Mouse (Mus musculus): ENCODE measurements around the gene Adh6a. TPM values are rescaled to one million over a fixed set of nuclear protein-coding genes. Genes with fewer than 3 reads are reported as not detected.

Adh6a gene
- total and polyA plus RNA-seq, 3 experiments: 1.5 TPM; not detected in 2

DNA sequence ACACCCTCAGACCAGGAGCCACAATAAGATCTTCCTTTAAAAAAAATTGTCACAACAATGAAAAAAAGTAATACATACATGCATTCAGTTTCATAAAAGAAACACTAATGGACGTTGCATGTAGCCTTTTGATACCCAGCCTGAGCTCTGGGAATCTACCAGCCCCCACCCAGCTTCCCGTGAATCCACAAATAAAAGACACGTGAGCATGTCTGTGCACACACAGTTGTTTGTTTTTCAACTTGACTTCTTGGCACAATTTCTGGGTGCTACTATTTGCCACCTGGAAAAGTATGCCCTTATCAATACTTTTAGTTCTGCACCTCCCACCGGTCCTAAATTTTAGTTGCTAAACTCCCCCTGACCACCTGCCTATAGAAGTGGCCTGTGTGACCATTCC, 47.6 kb downstream of the Adh6a start:
- Histone ChIP-seq H3K9me3 (replicated peaks; ENCODE audit: insufficient read depth, low read length) (no peaks in the 10 kb centered on the region), H3K4me3 (ENCODE audit: control insufficient read depth in 1 of 2, insufficient read depth in 1 of 2, low read depth in 2 of 2, low read length in 2 of 2) (no peak overlapping the region), H3K36me3 (ENCODE audit: control insufficient read depth in 1 of 2, insufficient read depth in 2 of 2, low read length in 2 of 2) (no peaks in the 10 kb centered on the region), H3K27me3 (ENCODE audit: control insufficient read depth in 1 of 2, insufficient read depth in 2 of 2, low read length in 2 of 2) (peaks cover 7 to 16% of the 10 kb centered on the region in 2 experiments), H3K4me1 (ENCODE audit: control insufficient read depth in 1 of 2, insufficient read depth in 2 of 2, low read length in 2 of 2) (no peaks in the 10 kb centered on the region), H3K9ac (ENCODE audit: control insufficient read depth, low read depth, low read length, poor library complexity, severe bottlenecking) (no peak overlapping the region), H3K79me2 (ENCODE audit: control insufficient read depth, insufficient read depth, low read length, poor library complexity) (no peaks in the 10 kb centered on the region), H3K27ac (ENCODE audit: control insufficient read depth, low read depth, low read length) (no peak overlapping the region)
- TF ChIP-seq POLR2AphosphoS2 (IDR thresholded peaks at IDR 0.05; ENCODE audit: low read length): no peak
- no peak for TF ChIP-seq USF2 (IDR thresholded peaks at IDR 0.05; ENCODE audit: borderline replicate concordance in 1 of 2, insufficient read depth in 1 of 2, low read depth in 1 of 2, low read length in 2 of 2)
- no peak for DNase-seq (ENCODE audit: low read depth, low spot score)

DNA sequence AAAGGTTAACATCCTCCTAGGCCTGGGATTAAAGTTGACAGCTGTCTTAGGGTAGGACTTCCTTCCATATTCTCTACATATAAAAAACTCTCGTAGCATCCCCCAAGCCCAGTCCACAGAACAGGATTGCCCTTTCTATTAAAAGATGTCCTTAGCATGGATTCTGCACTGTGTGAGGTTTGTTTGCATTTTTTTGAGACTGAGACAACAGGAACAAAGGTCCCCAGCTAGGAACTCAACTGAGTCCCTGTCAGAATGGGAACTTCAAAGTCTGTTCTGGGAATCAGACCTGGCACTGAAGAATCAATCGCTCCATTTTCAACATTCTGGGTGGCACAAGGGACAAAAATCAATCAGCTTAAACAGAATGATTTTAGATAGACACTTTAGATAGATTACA, 49.8 kb downstream of the Adh6a start:
- Histone ChIP-seq H3K27ac (ENCODE audit: control insufficient read depth, low read depth, low read length) (no peak overlapping the region), H3K9me3 (replicated peaks; ENCODE audit: insufficient read depth, low read length) (no peaks in the 10 kb centered on the region), H3K4me1 (ENCODE audit: control insufficient read depth in 1 of 2, insufficient read depth in 2 of 2, low read length in 2 of 2) (no peaks in the 10 kb centered on the region), H3K79me2 (ENCODE audit: control insufficient read depth, insufficient read depth, low read length, poor library complexity) (no peaks in the 10 kb centered on the region), H3K27me3 (ENCODE audit: control insufficient read depth in 1 of 2, insufficient read depth in 2 of 2, low read length in 2 of 2) (peaks cover 9 to 14% of the 10 kb centered on the region in 2 experiments), H3K9ac (ENCODE audit: control insufficient read depth, low read depth, low read length, poor library complexity, severe bottlenecking) (no peak overlapping the region), H3K4me3 (ENCODE audit: control insufficient read depth in 1 of 2, insufficient read depth in 1 of 2, low read depth in 2 of 2, low read length in 2 of 2) (no peak overlapping the region), H3K36me3 (ENCODE audit: control insufficient read depth in 1 of 2, insufficient read depth in 2 of 2, low read length in 2 of 2) (no peaks in the 10 kb centered on the region)
- TF ChIP-seq KAT2A (conservative IDR thresholded peaks at IDR 0.05; ENCODE audit: low read depth, low read length) (no peak), POLR2A (IDR thresholded peaks at IDR 0.05; ENCODE audit: control insufficient read depth in 1 of 2, insufficient read depth in 1 of 2, low read depth in 1 of 2, low read length in 2 of 2, poor library complexity in 1 of 2) (no peak), ZC3H11A (IDR thresholded peaks at IDR 0.05; ENCODE audit: low read depth, low read length) (no peak), GATA1 (IDR thresholded peaks at IDR 0.05; ENCODE audit: low read depth, low read length) (no peak), MYB (IDR thresholded peaks at IDR 0.05; ENCODE audit: low read depth, low read length) (no peak), ZKSCAN1 (IDR thresholded peaks at IDR 0.05; ENCODE audit: low read depth, low read length) (no peak), USF1 (IDR thresholded peaks at IDR 0.05; ENCODE audit: low read depth, low read length) (no peak), SMC3 (IDR thresholded peaks at IDR 0.05; ENCODE audit: low read depth, low read length) (no peak), TCF12 (IDR thresholded peaks at IDR 0.05; ENCODE audit: low read depth, low read length) (no peak), HCFC1 (IDR thresholded peaks at IDR 0.05; ENCODE audit: low read depth, low read length) (no peak), BHLHE40 (IDR thresholded peaks at IDR 0.05; ENCODE audit: borderline replicate concordance, low read depth, low read length) (no peak), CHD2 (IDR thresholded peaks at IDR 0.05; ENCODE audit: low read length) (no peak), CTCF (IDR thresholded peaks at IDR 0.05 in 2 of 3, conservative IDR thresholded peaks at IDR 0.05 in 1 of 3; ENCODE audit: control insufficient read depth in 1 of 3, insufficient read depth in 1 of 3, low read depth in 2 of 3, low read length in 3 of 3, poor library complexity in 1 of 3, severe bottlenecking in 1 of 3) (no peak), JUND (IDR thresholded peaks at IDR 0.05; ENCODE audit: low read depth, low read length) (no peak), MYC (IDR thresholded peaks at IDR 0.05; ENCODE audit: low read depth, low read length) (no peak), E2F4 (IDR thresholded peaks at IDR 0.05; ENCODE audit: borderline replicate concordance, low read depth, low read length) (no peak), MAX (IDR thresholded peaks at IDR 0.05; ENCODE audit: low read length) (no peak), MAFK (IDR thresholded peaks at IDR 0.05; ENCODE audit: borderline replicate concordance, low read depth, low read length) (no peak), USF2 (IDR thresholded peaks at IDR 0.05; ENCODE audit: borderline replicate concordance in 1 of 2, insufficient read depth in 1 of 2, low read depth in 1 of 2, low read length in 2 of 2) (no peak), MEF2A (IDR thresholded peaks at IDR 0.05; ENCODE audit: extremely low read depth, insufficient replicate concordance, low read depth, low read length, poor library complexity, severe bottlenecking) (no peak)
- DNase-seq (ENCODE audit: low read depth, low spot score): no peak
